Mouse (Mus musculus): ENCODE measurements around the gene Tufm. TPM values are rescaled to one million over a fixed set of nuclear protein-coding genes. Genes with fewer than 3 reads are reported as not detected.

Gene Tufm
- polyA plus RNA-seq, 1 experiment: 118 TPM

DNA sequence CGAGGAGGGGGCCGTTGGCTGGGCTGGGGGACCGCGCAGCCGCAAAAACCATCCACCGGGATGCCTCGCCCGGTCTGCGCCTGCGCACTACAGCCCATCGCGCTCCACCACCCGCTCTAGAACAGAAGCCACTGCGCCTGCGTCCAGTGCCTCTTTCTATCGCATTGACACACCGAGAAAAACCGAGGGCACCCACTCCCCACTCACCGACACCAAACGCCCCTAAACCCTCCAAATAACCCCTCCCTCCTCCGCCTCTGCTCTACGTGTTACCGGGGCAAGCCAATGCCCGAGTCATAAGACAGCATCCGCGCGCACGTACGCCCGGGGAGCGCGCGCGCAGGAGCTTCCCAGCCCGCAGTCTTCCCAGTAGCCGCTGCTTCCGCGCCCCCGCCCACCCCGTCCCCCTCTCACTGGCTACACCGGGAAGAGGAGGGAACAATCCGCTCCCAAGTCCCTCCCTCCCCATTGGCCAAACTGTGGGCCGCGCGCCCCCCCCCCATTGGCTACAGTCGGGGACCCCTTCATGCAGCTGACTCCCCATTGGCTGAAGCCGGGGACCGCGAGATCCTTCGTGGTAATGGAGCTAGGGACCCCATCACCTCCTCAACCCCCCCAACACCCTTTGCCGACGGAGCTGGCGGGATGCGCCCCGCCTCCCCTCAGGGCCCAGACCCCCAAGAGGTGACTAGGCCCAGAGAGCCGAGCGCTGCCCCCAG, 15.0 kb downstream of the Tufm start:
- DNase-seq (ENCODE audit: low read depth): peak; percentile 100
- TF ChIP-seq CTCF (IDR thresholded peaks at IDR 0.05; ENCODE audit: borderline replicate concordance, extremely low read depth, insufficient read depth, insufficient read length) (no peak), POLR2A (IDR thresholded peaks at IDR 0.05; ENCODE audit: borderline replicate concordance, extremely low read depth, insufficient read depth, insufficient read length, poor library complexity, severe bottlenecking) (peak; percentile 31; the same call in 1 of the 2 replicates)

DNA sequence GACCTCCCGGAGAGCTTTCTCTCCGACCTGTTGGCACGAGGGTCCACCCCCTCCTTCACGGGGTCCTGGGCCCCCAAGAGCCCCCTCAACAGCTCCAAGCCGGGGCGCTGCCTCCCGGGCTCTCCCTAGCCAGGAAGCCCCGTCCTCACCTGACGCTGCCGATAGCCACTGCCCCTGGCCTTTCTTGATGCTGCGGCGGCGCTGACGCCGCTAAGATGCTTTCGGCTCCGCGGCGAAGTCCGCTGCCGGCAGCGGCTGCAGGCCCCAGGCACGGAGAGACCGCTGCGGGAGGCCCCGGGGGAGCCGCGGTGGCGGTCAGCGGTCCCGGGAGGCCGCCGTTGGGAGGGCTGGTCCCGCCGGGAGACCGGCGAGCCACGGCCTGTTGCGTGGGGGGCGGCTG, 15.6 kb downstream of the Tufm start:
- TF ChIP-seq POLR2A (IDR thresholded peaks at IDR 0.05; ENCODE audit: borderline replicate concordance, extremely low read depth, insufficient read depth, insufficient read length, poor library complexity, severe bottlenecking): no peak
- DNase-seq (ENCODE audit: low read depth): no peak

DNA sequence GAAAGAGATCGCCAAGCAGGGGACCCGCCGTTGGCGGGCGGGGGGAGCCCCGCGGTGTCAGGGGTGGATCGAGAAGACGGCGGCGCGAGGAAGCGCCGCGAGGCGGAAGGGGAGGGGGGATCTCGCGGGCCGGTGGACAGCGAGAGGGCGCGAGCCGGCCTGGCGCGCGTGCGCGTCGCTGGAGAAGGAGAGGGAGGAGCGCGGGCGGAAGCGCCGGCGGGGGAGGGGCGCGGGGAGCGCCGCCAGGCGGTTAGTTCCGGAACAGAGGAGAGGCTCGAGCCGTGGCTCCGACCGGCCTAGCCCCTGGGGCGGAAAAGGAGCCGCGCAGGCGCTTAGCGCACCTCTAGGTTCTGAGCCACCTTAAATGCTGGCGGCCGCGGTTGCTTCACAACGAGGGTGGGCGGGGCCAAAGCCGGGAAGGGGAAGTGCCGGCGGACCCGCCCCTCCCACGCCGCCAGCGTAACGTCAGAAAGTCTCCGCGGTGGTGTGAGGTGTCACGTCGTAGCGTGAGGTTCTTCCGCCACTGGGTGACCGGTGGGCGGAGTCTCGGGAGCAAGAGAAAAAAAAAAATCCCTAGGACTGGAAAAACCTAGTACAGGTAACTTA, 16.2 kb downstream of the Tufm start, which contains the start of gene Atxn2l:
Gene Atxn2l (minus strand): TSS at position 165 of the 606 bp plus-strand sequence.
- peak; percentile 100 for DNase-seq (ENCODE audit: low read depth)
- TF ChIP-seq CTCF (IDR thresholded peaks at IDR 0.05; ENCODE audit: borderline replicate concordance, extremely low read depth, insufficient read depth, insufficient read length): peak; percentile 53
- peak; percentile 82 for TF ChIP-seq POLR2A (IDR thresholded peaks at IDR 0.05; ENCODE audit: borderline replicate concordance, extremely low read depth, insufficient read depth, insufficient read length, poor library complexity, severe bottlenecking)

DNA sequence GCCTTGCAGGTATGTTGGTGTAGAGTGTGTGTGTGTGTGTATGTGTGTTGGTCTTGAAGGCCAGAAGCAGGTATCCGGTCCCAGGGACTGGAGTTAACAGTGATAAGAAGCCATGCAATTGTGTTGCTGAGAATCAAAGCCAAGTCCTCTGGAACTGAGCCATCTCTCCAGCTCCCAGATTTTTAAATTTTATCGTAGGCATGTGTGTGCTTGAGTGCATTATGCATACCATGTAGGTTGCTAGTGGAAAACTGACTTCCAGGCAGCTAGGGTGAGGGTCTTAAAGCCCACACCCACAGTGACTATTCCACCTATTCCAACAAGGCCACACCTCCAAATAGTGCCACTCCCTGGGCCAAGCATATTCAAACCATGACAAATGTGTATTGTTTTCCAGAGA, 17.8 kb downstream of the Tufm start:
- DNase-seq (ENCODE audit: low read depth): no peak
- TF ChIP-seq POLR2A (IDR thresholded peaks at IDR 0.05; ENCODE audit: borderline replicate concordance, extremely low read depth, insufficient read depth, insufficient read length, poor library complexity, severe bottlenecking) (no peak), CTCF (IDR thresholded peaks at IDR 0.05; ENCODE audit: borderline replicate concordance, extremely low read depth, insufficient read depth, insufficient read length) (no peak)

DNA sequence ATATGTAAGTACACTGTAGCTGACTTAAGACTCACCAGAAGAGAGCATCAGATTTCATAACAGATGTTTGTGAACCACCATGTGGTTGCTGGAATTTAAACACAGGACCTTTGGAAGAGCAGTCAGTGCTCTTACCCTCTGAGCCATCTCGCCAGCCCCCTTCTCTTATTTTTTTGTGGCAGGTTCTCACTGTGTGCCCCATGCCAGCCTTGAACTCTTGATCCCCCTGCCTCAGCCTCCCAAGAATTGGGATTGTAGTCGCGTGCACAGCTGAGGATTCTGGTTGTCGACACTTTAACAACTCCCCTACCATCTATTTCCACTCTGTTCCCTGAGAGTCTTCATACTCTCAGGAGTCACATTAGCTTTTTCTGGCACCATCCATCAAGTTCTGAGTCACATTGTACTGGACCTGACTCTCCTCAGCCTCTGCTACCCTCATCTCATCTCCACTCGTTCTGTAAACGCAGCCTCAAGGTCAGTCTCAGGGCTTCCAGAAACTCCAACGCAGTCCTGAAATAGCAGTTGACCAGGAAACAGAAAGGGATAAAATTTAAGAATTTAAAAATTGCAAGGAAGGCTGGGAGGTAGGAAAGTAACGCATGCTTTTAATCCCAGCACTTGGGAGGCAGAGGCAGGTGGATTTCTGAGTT, 20.1 kb downstream of the Tufm start:
- TF ChIP-seq POLR2A (IDR thresholded peaks at IDR 0.05; ENCODE audit: borderline replicate concordance, extremely low read depth, insufficient read depth, insufficient read length, poor library complexity, severe bottlenecking): no peak
- DNase-seq (ENCODE audit: low read depth): no peak

DNA sequence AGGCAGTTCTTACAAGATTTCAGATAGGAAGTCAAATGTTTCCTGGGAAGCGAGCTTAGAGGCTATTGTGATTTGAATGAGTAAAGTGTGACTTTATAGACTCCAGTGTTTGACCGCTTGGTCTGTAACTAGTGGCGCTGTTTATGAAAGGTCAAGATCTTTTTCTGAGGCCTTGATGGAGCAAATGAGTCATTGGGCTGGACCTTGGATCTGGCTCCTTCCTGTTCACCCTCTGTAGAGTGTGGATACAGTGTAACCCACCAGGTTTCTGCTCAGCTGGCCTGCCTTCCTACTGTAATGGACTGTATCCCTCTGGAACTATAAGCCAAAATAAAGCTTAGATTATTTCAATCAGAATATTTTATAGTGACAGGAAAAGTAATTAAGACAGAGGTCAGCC, 24.1 kb downstream of the Tufm start:
- DNase-seq (ENCODE audit: low read depth): no peak
- no peak for TF ChIP-seq POLR2A (IDR thresholded peaks at IDR 0.05; ENCODE audit: borderline replicate concordance, extremely low read depth, insufficient read depth, insufficient read length, poor library complexity, severe bottlenecking)
- TF ChIP-seq CTCF (IDR thresholded peaks at IDR 0.05; ENCODE audit: borderline replicate concordance, extremely low read depth, insufficient read depth, insufficient read length): no peak

DNA sequence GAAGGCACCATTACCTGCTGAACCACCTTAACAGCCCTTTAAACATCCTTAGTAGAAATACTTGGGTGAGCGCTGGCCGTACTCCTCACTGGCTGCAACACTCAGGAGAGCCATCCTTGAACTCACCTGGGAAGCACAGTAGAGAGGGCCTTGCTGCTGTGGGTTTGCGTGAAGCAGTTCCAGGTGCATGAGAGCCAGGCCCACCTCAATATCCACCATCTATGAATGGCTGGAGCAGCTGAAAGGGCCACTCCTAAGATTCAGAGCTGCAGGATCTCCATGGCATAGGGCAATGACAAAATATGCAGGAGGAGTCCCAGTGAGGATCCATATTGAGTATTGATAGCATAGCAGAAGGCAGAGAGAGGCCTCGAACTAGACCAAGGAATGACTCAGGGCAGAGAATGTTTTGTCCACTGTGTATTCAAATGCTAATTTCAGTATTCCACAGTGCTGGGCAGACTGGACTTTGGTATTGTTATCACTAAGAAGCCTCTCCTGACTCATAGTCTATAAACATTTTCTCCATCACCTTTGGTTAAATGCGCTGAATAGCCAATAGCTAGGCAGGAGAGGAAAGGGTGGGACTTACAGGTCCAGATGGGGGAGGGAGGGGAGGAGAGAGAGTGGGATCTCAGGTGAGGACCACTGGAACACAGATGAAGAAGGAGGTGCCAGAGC, 31.2 kb downstream of the Tufm start:
- no peak for DNase-seq (ENCODE audit: low read depth)
- TF ChIP-seq CTCF (IDR thresholded peaks at IDR 0.05; ENCODE audit: borderline replicate concordance, extremely low read depth, insufficient read depth, insufficient read length): no peak
- no peak for TF ChIP-seq POLR2A (IDR thresholded peaks at IDR 0.05; ENCODE audit: borderline replicate concordance, extremely low read depth, insufficient read depth, insufficient read length, poor library complexity, severe bottlenecking)

DNA sequence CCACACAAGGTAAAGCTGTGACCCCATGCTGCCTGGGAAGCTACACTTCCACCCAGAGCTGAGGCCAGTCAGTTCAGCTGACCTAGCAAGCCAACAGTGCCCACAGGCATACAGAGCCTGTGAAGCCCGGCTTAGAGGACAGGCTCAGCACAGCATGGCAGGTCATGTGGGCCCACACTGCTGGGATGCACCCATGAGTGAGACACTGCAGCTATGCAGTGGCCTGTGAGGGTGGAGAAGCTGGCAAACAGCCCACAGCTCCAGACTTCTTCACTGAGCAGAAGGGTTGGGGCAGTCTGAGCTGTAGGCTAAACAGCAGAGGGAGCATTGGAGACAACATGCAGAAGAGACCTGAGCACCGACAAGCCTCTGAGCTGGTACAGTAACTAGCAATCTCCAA, 32.4 kb downstream of the Tufm start:
- DNase-seq (ENCODE audit: low read depth): no peak

DNA sequence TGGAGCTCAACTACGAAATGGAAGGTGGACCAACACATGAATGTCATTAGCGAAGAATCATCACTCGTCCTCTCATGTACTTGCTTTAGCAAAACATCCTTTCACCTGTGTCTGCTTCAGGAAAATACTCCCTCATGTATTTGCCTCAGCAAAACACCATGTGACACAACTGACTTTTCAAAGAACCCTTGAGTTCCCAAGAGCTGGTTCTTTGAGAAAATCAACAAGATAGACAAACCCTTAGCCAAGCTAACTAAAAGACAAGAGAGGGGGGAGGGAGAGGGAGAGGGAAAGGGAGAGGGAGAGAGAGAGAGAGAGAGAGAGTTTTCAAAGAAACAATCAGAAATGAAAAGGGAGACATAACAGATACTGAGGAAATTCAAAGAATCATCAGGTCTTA, 36.2 kb downstream of the Tufm start:
- DNase-seq (ENCODE audit: low read depth): no peak
- TF ChIP-seq POLR2A (IDR thresholded peaks at IDR 0.05; ENCODE audit: borderline replicate concordance, extremely low read depth, insufficient read depth, insufficient read length, poor library complexity, severe bottlenecking): no peak
- TF ChIP-seq CTCF (IDR thresholded peaks at IDR 0.05; ENCODE audit: borderline replicate concordance, extremely low read depth, insufficient read depth, insufficient read length): no peak

More for the DNA sequence above, 32.4 kb downstream of the Tufm start:
- TF ChIP-seq POLR2A (IDR thresholded peaks at IDR 0.05; ENCODE audit: borderline replicate concordance, extremely low read depth, insufficient read depth, insufficient read length, poor library complexity, severe bottlenecking) (no peak), CTCF (IDR thresholded peaks at IDR 0.05; ENCODE audit: borderline replicate concordance, extremely low read depth, insufficient read depth, insufficient read length) (no peak)

DNA sequence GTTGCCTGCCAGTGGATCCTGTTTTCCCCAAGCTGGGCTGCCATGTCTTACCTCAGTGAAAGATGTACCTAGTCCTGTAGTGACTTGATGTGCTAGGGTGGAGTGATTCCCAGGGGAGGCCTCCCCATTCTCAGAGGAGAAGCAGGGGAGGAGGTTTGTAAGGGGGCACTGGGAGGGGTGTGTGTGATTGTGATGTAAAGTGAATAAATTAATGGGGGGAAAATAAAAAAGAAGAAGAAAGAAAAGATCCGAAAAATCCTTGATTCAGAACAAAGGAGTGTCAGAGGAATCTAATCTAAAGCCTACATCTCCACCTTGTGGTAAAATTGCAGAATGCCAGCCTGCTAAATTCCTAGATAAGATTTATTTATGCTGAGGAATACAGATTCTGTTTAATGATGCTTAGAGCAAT, 41.0 kb downstream of the Tufm start:
- TF ChIP-seq CTCF (IDR thresholded peaks at IDR 0.05; ENCODE audit: borderline replicate concordance, extremely low read depth, insufficient read depth, insufficient read length): peak; percentile 32; the same call in 1 of the 2 replicates
- TF ChIP-seq POLR2A (IDR thresholded peaks at IDR 0.05; ENCODE audit: borderline replicate concordance, extremely low read depth, insufficient read depth, insufficient read length, poor library complexity, severe bottlenecking): no peak
- peak; percentile 88 for DNase-seq (ENCODE audit: low read depth)

DNA sequence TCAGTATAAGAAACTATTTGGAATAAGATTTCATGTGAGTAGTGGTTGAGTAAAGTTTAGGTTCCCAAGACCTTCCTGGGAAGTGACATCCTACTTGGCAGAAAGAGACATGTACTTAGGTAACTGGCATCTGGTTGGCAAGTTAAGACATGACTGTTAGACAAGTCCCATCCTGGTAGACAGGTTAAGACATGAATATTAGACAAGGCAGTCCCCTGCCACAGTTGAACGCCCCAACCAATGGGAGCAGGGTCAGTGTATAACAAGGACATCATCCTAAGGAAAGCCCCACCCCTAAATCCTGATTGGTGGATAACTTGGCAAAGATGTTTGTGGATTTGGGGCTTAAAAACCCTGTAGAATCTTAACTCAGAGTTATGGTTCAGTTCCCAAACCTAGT, 46.3 kb downstream of the Tufm start:
- no peak for TF ChIP-seq POLR2A (IDR thresholded peaks at IDR 0.05; ENCODE audit: borderline replicate concordance, extremely low read depth, insufficient read depth, insufficient read length, poor library complexity, severe bottlenecking)
- no peak for TF ChIP-seq CTCF (IDR thresholded peaks at IDR 0.05; ENCODE audit: borderline replicate concordance, extremely low read depth, insufficient read depth, insufficient read length)
- no peak for DNase-seq (ENCODE audit: low read depth)

All from brain, embryonic 14.5 days (tissue).